Mouse (Mus musculus): Measurements from ENCODE around the gene Olfr1039. TPM values are rescaled to one million over a fixed set of nuclear protein-coding genes. Genes with fewer than 3 reads are reported as not detected.

Gene Olfr1039
- not detected for total RNA-seq (2023)

DNA sequence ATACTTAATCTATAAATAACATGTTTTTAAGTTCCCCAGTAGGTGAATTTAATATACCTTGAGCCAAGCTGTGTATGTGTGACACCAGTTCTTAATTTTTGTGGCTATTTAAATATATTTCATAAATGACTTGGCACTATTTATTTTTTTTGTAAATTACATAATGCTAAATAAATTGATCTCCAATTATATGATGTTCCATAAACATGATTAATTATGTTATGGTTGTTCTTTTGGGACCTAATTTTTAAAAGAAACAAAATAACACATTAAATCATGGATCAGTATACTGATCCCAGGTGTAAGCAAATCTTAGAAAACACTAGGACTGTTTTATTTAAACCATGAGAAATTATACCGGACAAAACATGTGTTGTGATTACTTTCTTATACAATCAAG is at the start of gene Olfr1039:
TSS of gene Olfr1039 (minus strand) at position 101 of the 400 bp plus-strand sequence.

DNA sequence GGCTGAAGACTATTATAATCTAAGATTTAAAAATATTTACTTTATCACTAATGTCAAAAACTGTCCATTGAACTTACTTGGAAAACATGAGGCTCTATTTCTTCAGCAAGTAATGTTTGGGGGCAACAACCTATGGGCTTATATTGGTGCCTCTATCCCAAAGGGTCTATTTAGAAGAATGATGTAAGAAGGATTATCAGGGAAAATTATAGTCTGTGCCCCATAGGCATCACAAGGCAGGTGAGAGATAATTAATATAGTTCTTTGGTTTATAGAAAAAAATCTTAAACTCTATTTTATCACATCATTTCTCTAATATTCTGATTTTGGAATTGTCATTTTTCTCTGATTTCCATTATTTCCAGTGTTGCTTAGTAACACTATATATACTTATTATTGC is 42.0 kb upstream of the Olfr1039 start, which contains the start of gene Olfr1044:
TSS of gene Olfr1044 (minus strand) at position 101 of the 400 bp plus-strand sequence.

DNA sequence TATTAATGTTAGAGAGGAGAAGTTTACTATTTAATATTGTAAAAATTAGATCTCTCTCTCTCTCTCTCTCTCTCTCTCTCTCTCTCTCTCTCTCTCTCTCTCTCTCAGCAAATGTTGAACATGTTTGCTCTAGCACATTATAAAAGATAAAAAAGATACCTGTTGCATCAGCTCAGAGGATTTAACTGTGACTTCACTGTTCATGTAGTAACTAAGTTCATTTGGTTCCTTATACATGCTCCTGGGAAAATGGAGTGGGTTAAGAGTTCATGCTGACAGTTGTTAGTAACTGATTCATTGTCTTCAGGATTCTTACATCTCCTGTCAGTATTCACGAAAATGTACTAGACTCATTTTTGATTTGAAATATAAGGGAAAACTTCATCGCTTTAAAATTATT is 31.7 kb upstream of the Olfr1039 start, which contains the start of gene Olfr1043:
TSS of gene Olfr1043 (minus strand) at position 101 of the 400 bp plus-strand sequence.

DNA sequence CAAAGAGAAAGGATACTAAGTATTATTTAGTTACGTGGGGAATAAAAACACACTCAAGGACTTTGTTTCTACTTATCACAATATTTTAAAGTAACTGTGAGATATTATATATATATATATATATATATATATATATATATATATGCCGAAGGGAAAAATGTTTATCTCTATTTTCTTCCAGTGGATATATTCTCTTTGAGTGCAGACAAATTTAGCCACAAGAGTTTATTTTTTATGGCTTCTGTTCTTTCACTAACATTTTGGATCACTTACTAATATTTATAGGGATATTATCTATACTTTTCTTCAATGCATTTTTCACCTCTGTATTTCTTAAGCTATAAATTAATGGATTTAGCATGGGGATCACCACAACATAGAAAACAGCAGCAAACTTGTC is 26.0 kb upstream of the Olfr1039 start, which contains the start of gene Olfr1042:
TSS of gene Olfr1042 (minus strand) at position 101 of the 400 bp plus-strand sequence.

DNA sequence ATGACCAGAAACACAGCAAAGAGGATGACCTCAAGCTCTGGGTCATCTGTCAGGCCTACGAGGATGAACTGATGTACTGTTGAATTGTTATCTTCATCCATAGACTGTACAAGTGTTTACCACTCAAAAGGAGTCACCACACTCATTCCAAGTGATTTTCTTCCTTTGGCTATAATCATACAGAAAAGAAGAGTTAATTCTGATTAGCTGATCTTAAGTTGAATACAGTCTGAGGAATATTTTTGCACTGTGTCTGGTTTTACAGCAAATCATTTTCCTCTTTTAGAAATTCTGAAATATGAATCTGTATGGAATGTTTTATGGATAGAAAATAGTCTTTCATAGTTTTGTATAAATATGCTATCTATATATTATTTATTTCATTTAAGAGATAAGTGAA is 10.9 kb upstream of the Olfr1039 start, which contains the start of gene Olfr1040:
TSS of gene Olfr1040 (minus strand) at position 101 of the 400 bp plus-strand sequence.

DNA sequence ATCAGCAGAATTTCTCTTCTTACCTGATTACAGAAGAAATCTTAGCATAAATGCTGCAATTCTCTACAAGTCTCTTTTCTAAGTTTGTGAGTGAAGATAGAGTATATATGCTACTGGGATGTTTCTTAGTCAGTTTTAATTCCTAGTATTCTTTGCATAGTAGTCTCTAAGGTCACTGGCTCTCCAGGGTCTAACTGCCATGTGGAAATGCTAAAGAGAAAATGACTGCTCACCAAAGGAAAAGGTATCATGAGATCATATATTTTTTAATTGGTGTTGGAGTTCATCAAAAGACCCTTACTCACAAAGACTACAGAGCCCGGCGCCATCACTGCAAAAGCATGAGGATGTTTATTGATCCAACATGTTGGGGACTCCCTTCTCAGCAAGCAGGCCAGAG is 48.4 kb downstream of the Olfr1039 start, which contains the start of gene Olfr1037:
TSS of gene Olfr1037 (minus strand) at position 101 of the 400 bp plus-strand sequence.

Other genes starting within 250 kb of the Olfr1039 start
- not detected for gene Olfr1024, start 230.9 kb downstream of the Olfr1039 start, total RNA-seq (2023)
- not detected for gene Olfr1025-ps1, start 220.7 kb downstream of the Olfr1039 start, total RNA-seq (2023)
- gene Olfr1026, start 214.4 kb downstream of the Olfr1039 start, total RNA-seq (2023), result not detected
- 0.18 TPM for gene Olfr1028, start 185.5 kb downstream of the Olfr1039 start, total RNA-seq (2023)
- gene Olfr1029, start 162.0 kb downstream of the Olfr1039 start, total RNA-seq (2023), result not detected
- not detected for gene Olfr1030, start 156.7 kb downstream of the Olfr1039 start, total RNA-seq (2023)
- not detected for gene Olfr1031, start 145.6 kb downstream of the Olfr1039 start, total RNA-seq (2023)
- not detected for gene Olfr1032, start 130.4 kb downstream of the Olfr1039 start, total RNA-seq (2023)
- not detected for gene Olfr1033, start 115.3 kb downstream of the Olfr1039 start, total RNA-seq (2023)
- not detected for gene Olfr1034, start 90.1 kb downstream of the Olfr1039 start, total RNA-seq (2023)
- gene Olfr1036, start 61.9 kb downstream of the Olfr1039 start, total RNA-seq (2023), result not detected
- gene Olfr1037, start 48.5 kb downstream of the Olfr1039 start, total RNA-seq (2023), result not detected
- not detected for gene Olfr1040, start 10.8 kb upstream of the Olfr1039 start, total RNA-seq (2023)
- gene Olfr1042, start 25.9 kb upstream of the Olfr1039 start, total RNA-seq (2023), result not detected
- not detected for gene Olfr1043, start 31.6 kb upstream of the Olfr1039 start, total RNA-seq (2023)
- not detected for gene Olfr1044, start 41.9 kb upstream of the Olfr1039 start, total RNA-seq (2023)
- gene Olfr52, start 49.8 kb upstream of the Olfr1039 start, total RNA-seq (2023), result not detected
- not detected for gene Olfr1045, start 67.1 kb upstream of the Olfr1039 start, total RNA-seq (2023)
- not detected for gene Olfr1046, start 83.4 kb upstream of the Olfr1039 start, total RNA-seq (2023)
- not detected for gene Olfr1047, start 95.5 kb upstream of the Olfr1039 start, total RNA-seq (2023)
- gene Olfr1048, start 104.4 kb upstream of the Olfr1039 start, total RNA-seq (2023), result not detected
- not detected for gene Olfr1049, start 122.4 kb upstream of the Olfr1039 start, total RNA-seq (2023)
- not detected for gene Olfr1051, start 143.2 kb upstream of the Olfr1039 start, total RNA-seq (2023)
- gene Olfr1052, start 156.5 kb upstream of the Olfr1039 start, total RNA-seq (2023), result not detected
- not detected for gene Olfr1053, start 179.4 kb upstream of the Olfr1039 start, total RNA-seq (2023)
- gene Olfr1054, start 199.5 kb upstream of the Olfr1039 start, total RNA-seq (2023), result not detected
- gene Olfr1055, start 214.4 kb upstream of the Olfr1039 start, total RNA-seq (2023), result not detected
- gene Olfr1056, start 226.5 kb upstream of the Olfr1039 start, total RNA-seq (2023), result not detected
- not detected for gene Olfr1057, start 242.5 kb upstream of the Olfr1039 start, total RNA-seq (2023)